Mouse (Mus musculus) ES-Bruce4 (cell line): Measurements from ENCODE around the gene Cyp26b1.

Experiments
- CTCF ChIP-seq: IDR thresholded peaks from one replicate; pipeline ENCODE4 v1.8.1; 2011; ENCODE audit warnings: low read depth, low read length
- POLR2A ChIP-seq: IDR thresholded peaks from one replicate; pipeline ENCODE4 v1.8.1; 2011; ENCODE audit warnings: low read length; ENCODE audit not compliant: insufficient read depth

DNA sequence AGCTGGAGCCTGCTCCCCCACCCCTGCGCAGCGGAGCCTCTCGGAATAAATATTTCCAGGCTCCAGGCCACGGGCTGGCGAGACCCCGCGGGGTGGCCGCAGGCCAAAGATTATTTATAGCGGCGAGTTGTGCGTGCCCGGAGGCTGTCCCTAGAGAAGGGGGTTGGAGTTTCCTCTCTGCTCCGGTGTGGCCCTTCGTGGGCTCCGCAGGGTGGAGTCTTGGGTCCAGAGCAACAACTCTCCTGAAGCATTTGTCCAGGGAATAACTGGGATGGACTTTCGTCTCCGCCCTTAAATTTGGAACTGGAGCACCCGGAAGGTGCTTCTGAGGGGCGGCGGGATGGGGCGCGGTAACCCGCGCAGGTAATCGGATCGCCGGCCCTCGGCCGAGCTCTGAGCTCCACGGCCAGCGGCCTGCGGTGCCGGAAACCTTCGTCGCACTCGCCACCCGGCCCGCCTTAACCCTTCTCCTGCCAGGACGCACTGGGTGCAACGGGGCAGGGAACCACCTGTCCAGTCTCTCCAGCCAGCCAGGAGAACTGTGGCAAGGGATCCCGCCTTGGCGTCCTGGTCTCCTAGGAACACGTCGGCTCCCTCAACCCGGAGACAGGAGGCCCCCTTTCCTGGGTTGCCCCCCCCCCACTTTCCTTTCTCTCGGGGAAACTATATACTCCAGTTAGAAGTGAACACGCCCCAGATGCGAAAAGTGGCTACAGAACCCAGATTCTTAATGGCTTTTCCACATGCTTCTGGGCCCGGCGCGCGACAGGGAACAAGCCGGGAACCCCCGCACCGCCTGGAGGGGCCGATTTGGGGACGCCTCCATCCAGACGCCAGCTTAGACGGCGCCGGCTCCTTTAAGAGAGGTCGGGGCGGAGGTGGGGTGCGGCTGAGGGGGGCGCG is 8.7 kb downstream of the Cyp26b1 start:
- no peak for TF ChIP-seq CTCF
- TF ChIP-seq POLR2A: no peak
